Mouse (Mus musculus): ENCODE measurements at regions not wholly inside any gene's neighbourhood (a gene's known extent, or its start where the extent isn't known, plus 50 kb on each side); places are given as distances from the start of the nearest gene placed in this dataset.
A peak's percentile ranks its signal among the peaks of the same experiment; 100 is the strongest.

DNA sequence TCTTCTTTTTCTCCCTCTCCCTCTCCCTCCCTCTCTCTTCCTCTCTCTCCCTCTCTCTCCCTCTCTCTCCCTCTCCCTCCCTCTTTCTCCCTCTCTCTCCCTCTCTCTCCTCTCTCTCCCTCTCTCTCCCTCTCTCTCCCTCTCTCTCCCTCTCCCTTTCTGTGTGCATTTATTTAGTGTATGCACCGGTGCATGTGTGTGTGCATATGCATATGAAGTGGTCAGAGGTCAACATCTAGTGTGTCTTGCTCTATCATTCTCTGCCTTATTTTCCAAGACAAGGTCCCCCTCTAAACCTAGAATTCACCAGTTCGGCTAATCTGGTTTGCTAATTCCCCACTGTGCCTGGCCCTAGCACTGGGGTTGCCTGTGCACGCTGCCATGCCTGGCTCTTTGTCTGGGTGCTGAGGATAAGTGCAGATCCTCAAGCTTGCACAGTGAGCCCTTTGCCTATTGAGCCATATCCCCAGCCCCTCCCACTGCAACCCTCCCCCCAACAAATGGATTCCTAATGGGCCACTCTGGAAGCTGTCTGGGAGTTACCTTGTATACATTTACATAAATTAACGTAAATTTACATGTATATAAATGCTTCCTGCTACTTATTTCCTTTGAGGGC lies 54.8 kb upstream of the Sorl1 start:
- CTCF ChIA-PET: interaction anchor here (1.1 to 1.4 kb wide), 2 partner anchors 10 to 13 kb away, joined by 3 read pairs; no protein-coding TSS in a partner anchor
- DNase-seq (ENCODE audit: low read depth, low spot score) (no peak), ATAC-seq (peak; percentile 69)
- in situ Hi-C loops (cut with MboI; ENCODE audit: low pct_unique_long_range_greater_than_20kb): no loop called here
- TF ChIP-seq CTCF (IDR thresholded peaks at IDR 0.05): no peak
- POLR2A ChIA-PET: no interaction called here
- no peaks in the 10 kb centered on the region for H3K27me3 ChIP-seq

- CTCF ChIA-PET: interaction anchor here (1.2 kb wide), 1 partner anchor 9 kb away, joined by 3 read pairs; no protein-coding TSS in a partner anchor
- in situ Hi-C loops (cut with MboI; ENCODE audit: low pct_unique_long_range_greater_than_20kb): no loop called here
These were observed 50.4 kb upstream of the Sorl1 start for GRCm38 (mm10) chr9:42174349-42174955.

More at GRCm38 (mm10) chr9:42174349-42174955, 50.4 kb upstream of the Sorl1 start:
- ATAC-seq (no peak), DNase-seq (ENCODE audit: low read depth, low spot score) (no peak)
- TF ChIP-seq CTCF (IDR thresholded peaks at IDR 0.05): no peak
- POLR2A ChIA-PET: no interaction called here
- peaks cover 3% of the 10 kb centered on the region for H3K27me3 ChIP-seq
